Mouse (Mus musculus) right cerebral cortex, adult 18-20 months (tissue): ENCODE data around the gene Plet1.

Experiments
- DNase-seq: peaks from one replicate; pipeline ENCODE4 v3.0.0; 2022; ENCODE audit warnings: mixed read lengths

The Plet1 gene

GRCm38 (mm10) chr9:50494311-50494710, at the start of gene Plet1:
Gene Plet1, plus strand, starts transcription at chr9:50494525.
- no peak for DNase-seq

- DNase-seq, result no peak
Observed at GRCm38 (mm10) chr9:50449048-50449447, 45.3 kb upstream of the Plet1 start.

- DNase-seq, result peak; percentile 22
Observed at GRCm38 (mm10) chr9:50451456-50452218, 42.7 kb upstream of the Plet1 start.

- DNase-seq, result peak; percentile 87
Observed at GRCm38 (mm10) chr9:50452303-50452775, 42.0 kb upstream of the Plet1 start.

GRCm38 (mm10) chr9:50457596-50457995, 36.7 kb upstream of the Plet1 start:
- DNase-seq, result no peak

GRCm38 (mm10) chr9:50459537-50459936, 34.8 kb upstream of the Plet1 start:
- DNase-seq, result no peak

- DNase-seq, result peak; percentile 42
Observed at GRCm38 (mm10) chr9:50462494-50463204, 31.7 kb upstream of the Plet1 start.

- no peak for DNase-seq
Observed at GRCm38 (mm10) chr9:50463205-50463508, 31.2 kb upstream of the Plet1 start.

- DNase-seq, result no peak
Observed at GRCm38 (mm10) chr9:50470377-50471100, 23.8 kb upstream of the Plet1 start.

- DNase-seq, result no peak
Observed at GRCm38 (mm10) chr9:50471181-50471901, 23.0 kb upstream of the Plet1 start.

- peak; percentile 18 for DNase-seq
Observed at GRCm38 (mm10) chr9:50475318-50475717, 19.0 kb upstream of the Plet1 start.

GRCm38 (mm10) chr9:50475745-50476144, 18.6 kb upstream of the Plet1 start:
- no peak for DNase-seq

GRCm38 (mm10) chr9:50476651-50477050, 17.7 kb upstream of the Plet1 start:
- DNase-seq, result no peak

- no peak for DNase-seq
Observed at GRCm38 (mm10) chr9:50477270-50477669, 17.1 kb upstream of the Plet1 start.

GRCm38 (mm10) chr9:50478826-50479225, 15.5 kb upstream of the Plet1 start:
- no peak for DNase-seq

- DNase-seq, result no peak
Observed at GRCm38 (mm10) chr9:50479476-50479875, 14.8 kb upstream of the Plet1 start.

- no peak for DNase-seq
Observed at GRCm38 (mm10) chr9:50482743-50483142, 11.6 kb upstream of the Plet1 start.

GRCm38 (mm10) chr9:50485521-50485920, 8.8 kb upstream of the Plet1 start:
- no peak for DNase-seq

GRCm38 (mm10) chr9:50490836-50491235, 3.5 kb upstream of the Plet1 start:
- no peak for DNase-seq

GRCm38 (mm10) chr9:50491531-50492045, 2.7 kb upstream of the Plet1 start:
- no peak for DNase-seq

- DNase-seq, result no peak
Observed at GRCm38 (mm10) chr9:50493777-50494176, 548 bp upstream of the Plet1 start.

GRCm38 (mm10) chr9:50495405-50496150, 1.3 kb downstream of the Plet1 start:
- no peak for DNase-seq
